Mouse (Mus musculus): Measurements from ENCODE around the gene Mtmr6. TPM values are rescaled to one million over a fixed set of nuclear protein-coding genes. Genes with fewer than 3 reads are reported as not detected.

The Mtmr6 gene
- total RNA-seq (2022), result 100 to 1,000 TPM; 102 to 123 (median 110) TPM

- peak; percentile 94 to 95 for DNase-seq (ENCODE audit: low spot score in 2 of 2)
Measured at GRCm38 (mm10) chr14:60264990-60265876, at the start of gene Mtmr6. TSS of gene Mtmr6 (plus strand) at chr14:60265228.

DNA sequence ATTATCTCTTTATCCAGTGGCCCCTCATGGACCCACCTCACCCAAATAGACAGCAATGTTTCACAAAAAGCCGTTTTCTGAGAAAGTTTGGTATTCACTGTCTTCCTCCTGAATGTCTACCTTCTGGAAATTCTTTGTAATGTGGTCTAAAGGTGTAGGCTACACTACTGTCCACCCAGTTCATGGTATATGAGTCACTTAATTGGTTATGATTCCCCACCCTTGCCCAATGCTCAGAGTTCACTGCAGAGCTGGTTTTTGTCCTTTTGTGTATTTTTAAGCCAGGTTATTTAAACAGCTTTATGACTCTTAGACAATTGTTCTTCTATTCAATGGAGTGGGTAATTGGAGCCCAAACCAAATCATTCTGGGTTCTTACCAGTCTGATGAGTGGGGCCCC, 48.9 kb upstream of the Mtmr6 start:
- DNase-seq (ENCODE audit: low spot score in 2 of 2), result no peak

DNA sequence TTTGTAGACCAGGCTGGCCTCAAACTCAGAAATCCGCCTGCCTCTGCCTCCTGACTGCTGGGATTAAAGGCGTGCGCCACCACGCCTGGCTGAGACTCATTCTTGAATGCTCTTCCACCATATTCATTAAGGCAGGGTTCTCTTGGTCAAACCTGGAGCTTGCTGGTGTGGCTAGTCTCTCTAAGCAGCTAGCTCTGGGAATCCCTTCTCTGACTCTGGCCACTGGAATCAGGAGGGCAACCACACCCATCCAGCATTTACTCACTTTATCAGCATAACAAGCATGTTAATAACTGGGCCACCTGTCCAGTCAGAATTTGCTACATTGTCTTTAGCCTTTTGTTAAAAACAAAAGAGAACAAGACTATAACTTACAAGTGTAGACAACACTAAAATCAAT, 47.4 kb upstream of the Mtmr6 start:
- DNase-seq (ENCODE audit: low spot score in 2 of 2), result no peak

DNA sequence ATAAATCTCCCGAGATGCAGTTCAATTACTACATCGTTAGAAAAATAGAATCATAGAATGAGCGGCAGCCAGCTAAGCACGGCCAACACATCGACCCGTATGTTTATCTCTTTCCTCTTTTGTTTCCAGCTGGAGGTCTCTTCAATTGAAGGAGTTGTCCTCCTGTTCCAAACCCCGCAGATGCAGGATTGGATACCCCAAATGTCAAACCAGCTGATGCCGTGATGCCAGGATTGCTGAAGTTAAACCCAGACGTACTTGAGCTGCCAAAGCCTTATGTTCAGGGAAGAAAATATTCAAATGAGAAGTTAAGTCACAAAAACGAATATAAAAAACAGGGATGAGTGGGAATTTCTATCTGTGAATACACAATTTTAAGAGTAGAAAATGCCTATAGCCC, 45.1 kb upstream of the Mtmr6 start:
- peak; percentile 58 to 68 for DNase-seq (ENCODE audit: low spot score in 2 of 2)

GRCm38 (mm10) chr14:60238551-60238950, 26.5 kb upstream of the Mtmr6 start:
- DNase-seq (ENCODE audit: low spot score in 2 of 2), result no peak

GRCm38 (mm10) chr14:60250366-60250765, 14.7 kb upstream of the Mtmr6 start:
- no peak for DNase-seq (ENCODE audit: low spot score in 2 of 2)

DNA sequence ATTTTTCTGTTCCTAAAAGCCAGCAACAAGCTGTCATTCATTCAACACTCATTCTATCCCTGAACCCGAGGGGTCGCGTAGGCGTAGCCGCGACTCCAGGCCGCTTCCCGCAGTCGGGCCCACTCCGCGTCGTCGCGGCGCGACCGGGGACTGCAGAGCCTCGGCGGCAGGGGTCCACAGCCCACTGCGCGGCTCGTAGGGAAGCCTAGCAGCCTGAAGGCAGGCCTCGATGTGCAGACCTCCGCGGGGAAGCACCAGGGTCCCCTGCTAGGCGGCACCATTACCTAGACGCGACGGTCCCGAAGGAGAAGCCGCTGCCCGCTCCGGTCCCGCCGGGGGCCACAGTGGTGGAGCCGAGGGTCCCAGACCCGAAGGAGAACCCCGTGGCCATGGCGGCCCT, 14.1 kb upstream of the Mtmr6 start:
- no peak for DNase-seq (ENCODE audit: low spot score in 2 of 2)

DNA sequence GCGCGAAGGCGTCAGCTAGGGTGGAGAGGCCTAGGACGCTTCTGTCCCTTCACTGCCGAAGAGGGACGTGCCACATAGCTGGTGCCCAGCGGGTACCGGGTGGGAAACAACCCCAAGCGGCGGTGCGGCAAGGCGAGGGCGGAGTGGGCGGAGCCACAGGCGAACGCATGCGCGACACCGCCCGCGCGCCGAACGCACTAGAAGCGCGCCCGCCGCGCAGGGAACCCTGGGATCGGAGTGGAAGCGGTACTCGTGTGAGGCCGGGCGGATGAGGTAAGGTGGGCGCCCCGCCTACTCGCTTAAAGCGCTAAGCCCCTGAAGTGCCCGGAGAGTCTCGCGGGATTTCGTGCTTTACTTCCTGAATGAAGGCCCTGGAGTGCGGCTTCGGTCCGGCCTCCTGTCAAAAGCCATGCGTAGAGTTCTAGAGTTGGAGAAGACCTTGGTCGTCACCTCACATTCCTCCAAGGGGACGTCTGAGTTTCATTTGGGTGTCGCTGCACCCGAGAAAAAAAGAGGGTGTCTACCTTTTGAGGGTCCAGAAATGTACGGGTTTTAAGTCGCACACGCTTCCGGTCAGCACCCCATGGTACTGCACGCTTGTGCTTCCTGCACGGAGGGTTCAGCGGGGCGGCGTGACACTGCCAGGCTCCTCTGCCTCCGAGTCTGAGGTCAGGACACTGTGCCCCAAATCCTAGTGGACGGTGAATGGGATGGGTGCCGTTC, 13.6 kb upstream of the Mtmr6 start, which contains the start of the genes Nupl1 and Gm49336:
TSS of gene Nupl1 (minus strand) at position 151 of the 723 bp plus-strand sequence.
TSS of gene Gm49336 (minus strand) at position 227 of the 723 bp plus-strand sequence.
- peak; percentile 98 for DNase-seq (ENCODE audit: low spot score in 2 of 2)

- DNase-seq (ENCODE audit: low spot score in 2 of 2), result no peak
Measured at GRCm38 (mm10) chr14:60252004-60253000, 12.7 kb upstream of the Mtmr6 start.

DNA sequence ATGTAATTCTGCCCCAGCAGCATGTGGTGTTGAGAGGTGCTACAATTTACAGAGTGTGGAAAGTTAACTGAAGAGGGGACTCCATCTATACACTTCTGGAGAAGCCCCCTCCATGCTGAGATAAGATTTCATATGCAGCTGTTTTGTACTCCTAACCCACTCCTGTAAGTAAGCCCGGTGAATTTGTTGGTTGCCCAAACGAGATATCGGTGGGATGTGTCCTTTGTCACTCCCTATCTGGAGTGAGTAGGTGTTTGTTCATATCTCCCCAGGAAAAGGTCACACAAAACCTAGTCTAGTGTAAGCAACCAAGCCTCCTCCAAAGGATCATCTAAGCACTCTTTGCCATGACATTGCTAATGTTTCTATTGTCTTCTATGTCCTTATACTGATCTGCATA, 11.6 kb upstream of the Mtmr6 start:
- DNase-seq (ENCODE audit: low spot score in 2 of 2), result no peak

- no peak for DNase-seq (ENCODE audit: low spot score in 2 of 2)
Measured at GRCm38 (mm10) chr14:60254774-60255173, 10.3 kb upstream of the Mtmr6 start.

DNA sequence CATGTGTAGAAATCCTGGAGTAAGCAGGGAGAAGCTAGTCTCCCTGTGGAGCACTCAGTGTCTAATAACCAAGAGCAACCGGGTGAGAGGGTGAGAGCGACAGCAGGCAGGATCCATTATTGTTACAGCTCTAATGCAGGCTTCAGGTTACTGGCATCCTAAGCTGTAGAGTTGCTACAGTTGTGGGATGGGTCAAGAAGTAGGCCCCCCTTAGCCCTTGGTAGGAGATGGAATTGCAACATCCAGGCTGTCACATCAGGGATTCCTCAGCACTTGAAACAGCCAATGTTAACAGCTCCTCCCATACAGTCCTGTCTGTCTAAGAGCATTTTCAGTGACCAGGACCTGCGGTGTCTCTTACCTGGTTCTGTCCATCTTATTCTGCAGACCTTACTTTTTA, 8.7 kb upstream of the Mtmr6 start:
- no peak for DNase-seq (ENCODE audit: low spot score in 2 of 2)

- no peak for DNase-seq (ENCODE audit: low spot score in 2 of 2)
Measured at GRCm38 (mm10) chr14:60257101-60257500, 7.9 kb upstream of the Mtmr6 start.

GRCm38 (mm10) chr14:60257851-60258250, 7.2 kb upstream of the Mtmr6 start:
- DNase-seq (ENCODE audit: low spot score in 2 of 2), result no peak

GRCm38 (mm10) chr14:60262316-60262715, 2.7 kb upstream of the Mtmr6 start:
- DNase-seq (ENCODE audit: low spot score in 2 of 2), result no peak

GRCm38 (mm10) chr14:60269333-60269732, 4.3 kb downstream of the Mtmr6 start:
- no peak for DNase-seq (ENCODE audit: low spot score in 2 of 2)

GRCm38 (mm10) chr14:60273346-60273745, 8.3 kb downstream of the Mtmr6 start:
- no peak for DNase-seq (ENCODE audit: low spot score in 2 of 2)

GRCm38 (mm10) chr14:60275301-60276276, 10.6 kb downstream of the Mtmr6 start:
- DNase-seq (ENCODE audit: low spot score in 2 of 2), result no peak

- DNase-seq (ENCODE audit: low spot score in 2 of 2), result no peak
Measured at GRCm38 (mm10) chr14:60286194-60286863, 21.3 kb downstream of the Mtmr6 start.

All from layer of hippocampus, adult 8-10 months (tissue).